In genomic region chr12:110498283-110499224, GRCm38 (mm10) we compare ENCODE assay signal across 8 mouse cellular contexts. TPM values are rescaled to one million over a fixed set of nuclear protein-coding genes. Genes with fewer than 3 reads are reported as not detected.
DNase-seq lines count a peak whose midpoint lies in the region; ATAC-seq lines count a peak whose summit lies in the region.

No protein-coding gene starts in this region.

- no peaks in the 10 kb centered on the region for H3K27me3 ChIP-seq in liver, embryonic 16.5 days (ENCODE audit: control insufficient read depth, insufficient read depth, low read depth, low read length)
- H3K27me3 ChIP-seq in forebrain, embryonic 13.5 days = no peaks in the 10 kb centered on the region

- peaks cover 51% of the 10 kb centered on the region for H3K4me1 ChIP-seq in liver, embryonic 16.5 days (ENCODE audit: control insufficient read depth, low read depth, low read length)
- peaks cover 17% of the 10 kb centered on the region for H3K4me1 ChIP-seq in forebrain, embryonic 13.5 days

- no peaks in the 10 kb centered on the region for H3K9me3 ChIP-seq in liver, embryonic 16.5 days (replicated peaks; ENCODE audit: control insufficient read depth, low read length)
- no peaks in the 10 kb centered on the region for H3K9me3 ChIP-seq in forebrain, embryonic 13.5 days (replicated peaks)

- H3K4me3 ChIP-seq in liver, embryonic 16.5 days (ENCODE audit: low read depth, low read length) = peak overlapping the region; percentile 57
- no peak overlapping the region for H3K4me3 ChIP-seq in forebrain, embryonic 13.5 days

- H3K9ac ChIP-seq in liver, embryonic 16.5 days (ENCODE audit: low read depth, low read length) = peak overlapping the region; percentile 44
- H3K9ac ChIP-seq in forebrain, embryonic 13.5 days = no peak overlapping the region

- H3K36me3 ChIP-seq in liver, embryonic 16.5 days (ENCODE audit: control insufficient read depth, insufficient read depth) = no peaks in the 10 kb centered on the region
- no peaks in the 10 kb centered on the region for H3K36me3 ChIP-seq in forebrain, embryonic 13.5 days (ENCODE audit: poor library complexity, severe bottlenecking)

- WGBS in liver, embryonic 16.5 days (ENCODE audit: insufficient replicate concordance) = 48% methylated on average over 22 of the region's 22 CpGs
- WGBS in forebrain, embryonic 13.5 days = 85% methylated on average over 22 of the region's 22 CpGs

- peak overlapping the region; percentile 64 for H3K27ac ChIP-seq in liver, embryonic 16.5 days (ENCODE audit: low read length)
- H3K27ac ChIP-seq in forebrain, embryonic 13.5 days = no peak overlapping the region

- peak overlapping the region; percentile 66 for H3K4me2 ChIP-seq in liver, embryonic 16.5 days (ENCODE audit: low read depth, low read length)
- no peak overlapping the region for H3K4me2 ChIP-seq in forebrain, embryonic 13.5 days

- peak; percentile 81 for ATAC-seq in erythroblast, adult 5-6 weeks (replicated peaks; ENCODE audit: low FRiP score, poor library complexity, severe bottlenecking)
- ATAC-seq in liver, embryonic 16.5 days (ENCODE audit: low read depth) = peak; percentile 62
- no peak for ATAC-seq in forebrain, embryonic 13.5 days

- peak; percentile 26 for DNase-seq in kidney, adult 9 months
- no peak for DNase-seq in kidney, adult 8-10 months
- peak; percentile 50 for DNase-seq in T-cell, adult 2 months (ENCODE audit: low spot score)
- DNase-seq in layer of hippocampus, postnatal 25 days (ENCODE audit: extremely low spot score in 1 of 2, low spot score in 1 of 2) = no peak
- DNase-seq in yolk sac, embryonic 10.5 days (ENCODE audit: low spot score) = no peak

RNA-seq across cellular contexts. Expression of gene Ppp2r5c, which starts 51.6 kb away (rescaled TPM):
- total RNA-seq in erythroblast, adult 5-6 weeks (2015; ENCODE audit: low replicate concordance) = 41.1 and 42.6 TPM in 2 replicates
- total RNA-seq in erythroblast, adult 5-6 weeks (2017; ENCODE audit: low replicate concordance) = 60.8 and 61.2 TPM in 2 replicates
- polyA plus RNA-seq in liver, embryonic 16.5 days (2015; fragmentation: Nextera tagmentation; extraction: Ambion mirVana) = 59.4 and 65.0 TPM in 2 replicates
- 100 to 1,000 TPM; 242 to 246 TPM for total RNA-seq in layer of hippocampus, postnatal 25 days (2021)
- 138 and 147 TPM in 2 replicates for polyA plus RNA-seq in forebrain, embryonic 13.5 days (2015; fragmentation: Nextera tagmentation; extraction: Ambion mirVana)

Comparison
In these comparisons a context has a peak if more than half of its experiments do, and no peak if none do; other contexts are left out.
1. DNase-seq: peak in kidney, adult 9 months (single experiment) and T-cell, adult 2 months (single experiment); none in kidney, adult 8-10 months (0 of 2), layer of hippocampus, postnatal 25 days (0 of 2) and yolk sac, embryonic 10.5 days (single experiment).